Mouse (Mus musculus) adrenal gland, adult 18-20 months (tissue): ENCODE data around the gene Metap1d. TPM values are rescaled to one million over a fixed set of nuclear protein-coding genes. Genes with fewer than 3 reads are reported as not detected.

Experiments used
- DNase-seq, 2 experiments: peaks; one replicate each; pipeline ENCODE4 v3.0.0; 2021 to 2022; ENCODE audit warnings: low spot score in 2 of 2
- long read RNA-seq, 2 experiments: library from polyadenylated mRNA; stranded (forward); transcript quantifications; one replicate each; pipeline ENCODE4 v2.0.0; 2021
- total RNA-seq, 2 experiments: library from RNA; stranded (reverse); gene quantifications; 1 replicate in 1 of 2; 2 replicates in 1 of 2; pipeline ENCODE4 v1.2.3; 2021

The Metap1d gene
- total RNA-seq = 10 to 100 TPM; 29.4 to 32.1 TPM
- long read RNA-seq, experiment 1, transcript Metap1d-201 (10 exons, 1,321 nt) = major isoform, 9 of 17 reads
- long read RNA-seq, experiment 1, partial matches to known transcripts = 2 of 17 reads
- long read RNA-seq, experiment 1, other reads (novel, unspliced or antisense) = 5 of 17 reads
- long read RNA-seq, experiment 2, transcript Metap1d-201 (10 exons, 1,321 nt) = major isoform, 34 of 51 reads
- long read RNA-seq, experiment 2, partial matches to known transcripts = 3 of 51 reads
- long read RNA-seq, experiment 2, other reads (novel, unspliced or antisense) = 10 of 51 reads

GRCm38 (mm10) chr2:71453161-71453916 is at the start of gene Metap1d:
Metap1d (plus strand) TSS chr2:71453276.
- DNase-seq = peak; percentile 89

- DNase-seq = no peak
Measured at GRCm38 (mm10) chr2:71405613-71406012, 47.5 kb upstream of the Metap1d start.

GRCm38 (mm10) chr2:71418760-71419280 is 34.3 kb upstream of the Metap1d start:
- DNase-seq = no peak

GRCm38 (mm10) chr2:71419408-71419807 is 33.7 kb upstream of the Metap1d start:
- no peak for DNase-seq

GRCm38 (mm10) chr2:71420895-71421425 is 32.1 kb upstream of the Metap1d start:
- DNase-seq = no peak

GRCm38 (mm10) chr2:71424545-71424944 is 28.5 kb upstream of the Metap1d start:
- no peak for DNase-seq

GRCm38 (mm10) chr2:71435440-71435839 is 17.6 kb upstream of the Metap1d start:
- no peak for DNase-seq

GRCm38 (mm10) chr2:71443376-71443775 is 9.7 kb upstream of the Metap1d start:
- no peak for DNase-seq

GRCm38 (mm10) chr2:71445536-71446196 is 7.4 kb upstream of the Metap1d start:
- no peak for DNase-seq

- no peak for DNase-seq
Measured at GRCm38 (mm10) chr2:71449604-71450003, 3.5 kb upstream of the Metap1d start.

- no peak for DNase-seq
Measured at GRCm38 (mm10) chr2:71451761-71452160, 1.3 kb upstream of the Metap1d start.

GRCm38 (mm10) chr2:71453917-71454260 is 813 bp downstream of the Metap1d start:
- DNase-seq = no peak

- no peak for DNase-seq
Measured at GRCm38 (mm10) chr2:71458624-71459023, 5.5 kb downstream of the Metap1d start.

GRCm38 (mm10) chr2:71459659-71460058 is 6.6 kb downstream of the Metap1d start:
- DNase-seq = no peak

GRCm38 (mm10) chr2:71461139-71461538 is 8.1 kb downstream of the Metap1d start:
- DNase-seq = no peak

GRCm38 (mm10) chr2:71461589-71461988 is 8.5 kb downstream of the Metap1d start:
- no peak for DNase-seq

GRCm38 (mm10) chr2:71462066-71462465 is 9.0 kb downstream of the Metap1d start:
- no peak for DNase-seq

- no peak for DNase-seq
Measured at GRCm38 (mm10) chr2:71462553-71462952, 9.5 kb downstream of the Metap1d start.

GRCm38 (mm10) chr2:71466103-71466502 is 13.0 kb downstream of the Metap1d start:
- no peak for DNase-seq

GRCm38 (mm10) chr2:71466861-71467450 is 13.9 kb downstream of the Metap1d start:
- peak in 1 of 2 experiments; percentile 18 for DNase-seq

- no peak for DNase-seq
Measured at GRCm38 (mm10) chr2:71471094-71471493, 18.0 kb downstream of the Metap1d start.
